Mouse (Mus musculus) hindbrain, embryonic 10.5 days (tissue): ENCODE measurements around the gene Lmf2. TPM values are rescaled to one million over a fixed set of nuclear protein-coding genes. Genes with fewer than 3 reads are reported as not detected.

Experiments
- DNase-seq: peaks from one replicate; pipeline ENCODE4 v3.0.0-alpha.2; 2017; ENCODE audit warnings: low spot score
- H3K27ac ChIP-seq: fragments of 300-500 bp; sonication (generic); 2 replicates; pipeline ENCODE4 v1.5.1; 2016; ENCODE audit warnings: mild to moderate bottlenecking, moderate library complexity
- H3K27me3 ChIP-seq: fragments of 300-500 bp; sonication (generic); 2 replicates; pipeline ENCODE4 v1.6.1; 2016; ENCODE audit warnings: mild to moderate bottlenecking; ENCODE audit not compliant: poor library complexity, insufficient read depth, severe bottlenecking
- H3K36me3 ChIP-seq: fragments of 300-500 bp; sonication (generic); 2 replicates; pipeline ENCODE4 v1.6.1; 2016; ENCODE audit warnings: mild to moderate bottlenecking, moderate library complexity
- H3K4me1 ChIP-seq: fragments of 300-500 bp; sonication (generic); replicated peaks from 2 replicates; pipeline ENCODE4 v1.6.1; 2016; ENCODE audit warnings: mild to moderate bottlenecking
- H3K4me3 ChIP-seq: fragments of 300-500 bp; sonication (generic); 2 replicates; pipeline ENCODE4 v1.5.1; 2016; ENCODE audit warnings: mild to moderate bottlenecking, moderate library complexity
- H3K9me3 ChIP-seq: fragments of 300-500 bp; sonication (generic); 2 replicates; pipeline ENCODE4 v1.6.1; 2016; ENCODE audit warnings: mild to moderate bottlenecking, moderate library complexity
- WGBS: fragments of 180-500 bp; shearing (Covaris S2); methylation state at CpG from one replicate; pipeline ENCODE4 v1.1.7; 2016; 5-methylcytosine and 5-hydroxymethylcytosine counted together
- polyA plus RNA-seq: library from polyadenylated mRNA; unstranded; fragments of >200 nt; fragmentation: Nextera tagmentation; extraction: Ambion mirVana; gene quantifications from 2 replicates; pipeline ENCODE4 v1.2.1, GENCODE M21; 2016

Gene Lmf2
- polyA plus RNA-seq, 1 experiment from 2014 or later: 52.0 TPM

DNA sequence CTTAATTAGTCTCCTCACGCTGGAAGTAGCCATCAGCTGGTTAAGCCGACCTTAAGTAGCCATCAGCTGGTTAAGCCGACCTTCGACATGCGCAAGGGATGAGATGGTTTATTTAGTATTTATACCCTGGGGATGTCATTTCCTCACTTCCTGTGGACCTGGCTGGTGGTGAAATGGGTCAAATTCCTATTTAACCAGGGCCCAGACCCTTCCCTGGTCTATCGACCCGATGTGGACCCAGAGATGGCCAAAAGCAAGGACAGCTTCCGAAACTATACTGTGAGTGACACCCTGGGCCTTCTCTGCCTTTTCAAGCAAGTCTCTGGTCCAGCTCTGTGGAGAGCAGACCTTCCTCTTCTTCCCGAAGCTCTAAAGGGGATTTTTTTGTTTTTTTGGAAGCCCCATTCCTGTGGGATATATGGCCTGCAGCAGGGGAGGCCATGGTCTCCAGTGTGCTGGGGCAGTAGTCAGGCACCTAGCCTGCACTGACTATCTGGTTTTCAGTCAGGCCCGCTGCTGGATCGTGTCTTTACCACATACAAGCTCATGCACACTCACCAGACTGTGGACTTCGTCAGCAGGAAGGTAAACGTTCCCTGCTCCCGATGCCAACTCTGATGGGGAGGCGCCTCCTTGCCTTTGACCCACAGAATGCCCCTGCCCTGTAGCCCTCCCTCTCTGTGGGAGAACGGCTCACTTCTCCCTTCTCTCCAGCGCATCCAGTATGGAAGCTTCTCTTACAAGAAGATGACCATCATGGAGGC is 20.5 kb downstream of the Lmf2 start:
- DNase-seq: no peak
- Histone ChIP-seq H3K9me3 (no peaks in the 10 kb centered on the region), H3K27me3 (no peaks in the 10 kb centered on the region), H3K4me3 (no peak overlapping the region), H3K27ac (no peak overlapping the region), H3K36me3 (no peaks in the 10 kb centered on the region), H3K4me1 (no peaks in the 10 kb centered on the region)
- WGBS: 83% methylated on average over 17 of the region's 17 CpGs

DNA sequence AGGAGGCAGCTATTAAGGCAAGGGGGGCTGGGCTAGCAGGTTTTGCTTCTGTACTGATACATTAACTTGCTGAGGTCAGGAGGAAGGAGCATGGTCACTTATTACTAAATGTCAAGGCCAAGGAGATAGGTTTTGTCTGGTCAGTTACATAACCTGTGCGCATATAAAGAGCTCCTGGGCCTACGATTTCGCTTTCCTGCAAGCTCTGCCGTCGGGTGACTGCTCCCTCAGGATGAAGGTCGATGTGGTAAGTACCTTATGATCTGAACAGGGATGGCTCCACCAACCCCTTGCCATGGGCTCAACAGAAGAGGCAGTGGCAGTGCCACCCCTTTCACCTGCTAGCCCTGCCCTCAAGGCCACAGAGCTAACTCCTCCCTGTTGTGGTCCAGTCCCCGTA is 21.2 kb downstream of the Lmf2 start, which contains the start of gene Miox:
TSS of gene Miox (plus strand) at position 128 of the 400 bp plus-strand sequence.
- 91% methylated on average over 7 of the region's 7 CpGs for WGBS
- no peak within 1 kb of the TSS for H3K27ac ChIP-seq
- no peaks in the 10 kb centered on the region for H3K36me3 ChIP-seq
- no peaks in the 10 kb centered on the region for H3K4me1 ChIP-seq
- H3K4me3 ChIP-seq: no peak within 1 kb of the TSS
- H3K9me3 ChIP-seq: no peaks in the 10 kb centered on the region
- no peak for DNase-seq
- H3K27me3 ChIP-seq: no peaks in the 10 kb centered on the region

DNA sequence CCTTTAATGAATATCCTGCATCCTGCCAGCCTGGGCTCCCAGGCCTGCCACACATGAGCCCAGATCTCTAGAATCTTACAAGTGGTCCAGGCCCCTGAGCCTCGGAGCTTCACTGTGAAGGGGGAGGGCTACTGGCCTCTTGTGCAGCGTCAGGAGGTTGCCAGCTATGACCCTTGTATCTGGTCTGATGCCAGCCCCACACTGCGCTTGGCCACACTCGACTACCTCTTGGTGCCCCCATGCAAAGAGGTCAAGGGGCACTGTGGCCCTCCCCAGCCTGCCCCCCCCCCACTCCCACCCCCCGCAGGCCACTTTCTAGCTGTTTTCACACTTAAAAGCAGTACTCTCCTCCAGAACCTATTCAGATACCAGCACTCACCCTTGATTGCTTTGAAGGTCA is 29.0 kb downstream of the Lmf2 start:
- no peak for DNase-seq
- Histone ChIP-seq H3K36me3 (no peaks in the 10 kb centered on the region), H3K4me1 (peaks cover 9% of the 10 kb centered on the region), H3K4me3 (no peak overlapping the region), H3K27me3 (peaks cover 22% of the 10 kb centered on the region), H3K9me3 (no peaks in the 10 kb centered on the region), H3K27ac (no peak overlapping the region)
- 63% methylated on average over 5 of the region's 5 CpGs for WGBS

DNA sequence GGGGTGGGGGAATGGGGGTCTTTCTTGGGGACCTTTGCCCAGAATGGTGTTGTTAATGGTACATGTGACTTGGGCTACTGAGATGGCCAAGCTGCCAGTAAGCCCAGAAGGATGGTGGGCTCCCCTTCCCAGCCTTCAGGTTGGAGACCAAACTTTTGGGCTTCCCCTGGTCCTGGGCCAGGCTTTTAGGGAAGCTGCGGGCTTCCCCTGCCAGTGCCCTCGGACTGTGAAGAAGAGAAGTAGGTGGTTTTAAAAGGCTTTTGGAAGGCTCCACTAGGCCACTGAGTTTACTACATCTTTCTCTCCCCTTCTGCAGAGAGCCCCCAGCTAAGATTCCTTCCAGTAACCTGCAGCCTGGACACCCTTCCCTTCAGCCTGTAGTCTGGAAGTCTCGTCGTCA is 31.8 kb downstream of the Lmf2 start:
- no peak for DNase-seq
- Histone ChIP-seq H3K4me3 (no peak overlapping the region), H3K36me3 (no peaks in the 10 kb centered on the region), H3K27ac (no peak overlapping the region), H3K4me1 (peaks cover 9% of the 10 kb centered on the region), H3K27me3 (peaks cover 26% of the 10 kb centered on the region), H3K9me3 (no peaks in the 10 kb centered on the region)
- 86% methylated on average over 4 of the region's 4 CpGs for WGBS

DNA sequence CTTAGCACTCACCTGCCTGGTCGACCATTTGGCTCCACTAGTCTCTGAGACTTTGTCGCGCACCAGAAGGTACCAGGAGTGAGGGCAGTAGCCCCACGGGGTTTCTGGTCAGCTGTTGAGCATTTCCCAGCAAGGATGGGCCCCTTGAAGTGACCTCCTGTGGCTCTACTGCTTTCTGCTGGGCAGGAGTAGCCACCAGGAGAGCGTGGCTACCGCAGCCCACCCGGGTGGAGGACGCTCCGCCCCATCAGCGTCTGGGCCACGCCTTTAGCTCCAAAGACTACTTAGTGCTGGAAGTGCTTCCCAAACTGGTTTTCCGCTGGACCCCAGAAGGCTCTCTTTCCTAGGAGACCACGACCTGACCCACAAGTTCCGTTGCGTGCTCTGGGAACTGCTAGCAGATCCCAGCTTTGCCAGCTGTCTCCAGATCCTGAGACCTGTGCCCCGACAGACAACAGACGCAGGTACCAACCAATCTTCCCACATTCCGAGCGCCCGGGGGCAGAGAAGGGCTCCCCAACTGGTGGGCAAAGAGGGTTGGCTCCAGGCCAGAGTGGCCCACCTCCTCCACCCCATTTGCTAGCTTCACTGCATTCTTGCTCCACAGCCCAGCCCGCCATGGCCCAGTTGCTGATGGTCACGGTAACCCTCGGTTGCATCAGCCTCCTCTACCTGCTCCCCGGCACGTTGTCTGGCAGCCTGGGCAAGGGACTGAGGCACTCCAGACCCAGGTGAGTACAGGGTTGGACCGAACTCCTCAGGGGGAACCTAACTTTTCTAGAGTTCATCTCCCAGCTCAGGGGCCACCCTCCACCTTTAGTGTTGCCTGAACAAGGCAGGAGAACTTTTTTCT is 32.6 kb downstream of the Lmf2 start, which contains the start of gene Adm2:
TSS of gene Adm2 (plus strand) at position 51 of the 853 bp plus-strand sequence.
- 8% methylated on average over 26 of the region's 26 CpGs for WGBS
- peak; percentile 7 for DNase-seq
- Histone ChIP-seq H3K9me3 (no peaks in the 10 kb centered on the region), H3K27ac (peak within 1 kb of the TSS; percentile 53; the same call in 1 of the 2 replicates), H3K4me3 (peak within 1 kb of the TSS; percentile 37), H3K27me3 (peaks cover 26% of the 10 kb centered on the region), H3K4me1 (peaks cover 9% of the 10 kb centered on the region), H3K36me3 (no peaks in the 10 kb centered on the region)

DNA sequence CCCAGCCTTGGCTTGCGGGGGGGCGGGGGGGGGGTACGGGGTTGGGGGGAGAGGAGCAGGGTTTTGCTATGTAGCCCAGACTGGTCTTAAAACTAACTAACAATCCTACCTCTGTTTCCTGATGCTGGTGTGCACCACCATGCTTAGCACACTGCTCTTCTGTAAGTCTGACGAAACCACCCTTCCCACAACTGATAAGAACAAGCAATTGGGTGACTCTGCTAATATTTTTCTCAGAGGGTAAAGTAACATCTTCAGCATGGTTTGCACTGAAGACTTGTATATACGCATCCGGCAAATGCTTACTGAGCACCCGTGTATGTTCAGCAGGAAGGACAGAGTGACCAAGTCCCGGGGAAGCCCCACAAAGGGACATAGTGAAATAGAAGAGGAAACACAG is 34.2 kb downstream of the Lmf2 start:
- no peak for DNase-seq
- WGBS: 86% methylated on average over 8 of the region's 8 CpGs
- no peaks in the 10 kb centered on the region for H3K9me3 ChIP-seq

DNA sequence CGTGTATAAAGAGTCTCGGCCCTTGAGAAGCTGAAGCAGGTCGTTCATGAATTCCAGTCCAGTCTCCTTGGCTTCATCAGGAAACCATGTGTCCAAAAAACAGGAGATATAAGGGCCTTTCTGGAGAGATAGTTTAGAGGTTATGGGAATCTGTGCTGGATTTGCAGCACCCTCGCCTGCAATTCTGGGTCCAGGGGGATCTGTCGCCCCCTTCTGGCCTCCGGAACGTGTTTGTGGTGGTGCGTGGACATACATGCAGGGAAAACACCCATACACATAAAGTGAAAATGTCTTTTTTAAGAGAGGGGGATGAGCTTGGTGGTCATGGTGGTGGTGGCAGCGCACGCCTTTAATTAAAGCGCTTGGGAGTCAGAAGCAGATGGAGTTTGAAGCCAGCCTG is 39.3 kb downstream of the Lmf2 start:
- Histone ChIP-seq H3K27me3 (0 out of 2 replicates have a peak, but pooled peaks cover 4% of the 10 kb centered on the region), H3K9me3 (no peaks in the 10 kb centered on the region), H3K4me3 (no peak overlapping the region), H3K36me3 (no peaks in the 10 kb centered on the region; the same call in 1 of the 2 replicates), H3K27ac (no peak overlapping the region), H3K4me1 (peaks cover 39% of the 10 kb centered on the region)
- 61% methylated on average over 11 of the region's 11 CpGs for WGBS
- DNase-seq: peak; percentile 28

More for the DNA sequence above, 34.2 kb downstream of the Lmf2 start:
- Histone ChIP-seq H3K4me3 (no peak overlapping the region), H3K36me3 (no peaks in the 10 kb centered on the region), H3K27me3 (peaks cover 26% of the 10 kb centered on the region), H3K27ac (no peak overlapping the region), H3K4me1 (peaks cover 9% of the 10 kb centered on the region)

DNA sequence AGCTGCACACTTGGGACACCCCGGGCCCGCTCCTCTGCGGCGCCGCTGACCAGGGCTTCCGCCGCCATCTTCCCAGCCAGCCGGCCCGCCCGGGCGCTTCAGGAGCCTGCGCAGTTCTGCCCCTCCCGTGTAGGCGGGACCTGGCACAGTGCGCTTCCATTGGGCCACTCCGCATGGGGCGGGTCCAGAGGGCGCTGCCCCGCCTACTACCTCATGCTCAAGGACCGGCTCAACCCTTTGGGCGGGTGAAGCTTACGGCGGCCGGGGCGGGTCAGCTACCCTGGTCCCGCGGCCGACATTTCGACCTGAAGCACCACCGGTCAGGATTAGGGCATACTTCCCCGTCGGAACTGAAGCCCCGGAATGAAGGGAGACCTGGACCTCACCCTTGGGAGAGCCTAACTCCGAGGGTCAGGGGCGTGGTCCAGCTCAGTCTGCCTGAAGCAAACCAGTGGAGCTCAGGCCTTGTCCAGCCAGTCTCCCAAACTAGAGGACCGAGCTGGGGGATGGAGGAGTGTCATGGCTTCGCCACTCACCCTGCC is 40.2 kb downstream of the Lmf2 start, which contains the start of gene Sbf1:
TSS of gene Sbf1 (minus strand) at position 122 of the 542 bp plus-strand sequence.
- H3K36me3 ChIP-seq: no peaks in the 10 kb centered on the region; the same call in 1 of the 2 replicates
- peak within 1 kb of the TSS; percentile 96 for H3K4me3 ChIP-seq
- no peaks in the 10 kb centered on the region for H3K27me3 ChIP-seq
- peak within 1 kb of the TSS; percentile 92 for H3K27ac ChIP-seq
- peaks cover 46% of the 10 kb centered on the region for H3K4me1 ChIP-seq
- peak; percentile 97 for DNase-seq
- H3K9me3 ChIP-seq: no peaks in the 10 kb centered on the region
- under 1% methylated on average over 37 of the region's 37 CpGs for WGBS

DNA sequence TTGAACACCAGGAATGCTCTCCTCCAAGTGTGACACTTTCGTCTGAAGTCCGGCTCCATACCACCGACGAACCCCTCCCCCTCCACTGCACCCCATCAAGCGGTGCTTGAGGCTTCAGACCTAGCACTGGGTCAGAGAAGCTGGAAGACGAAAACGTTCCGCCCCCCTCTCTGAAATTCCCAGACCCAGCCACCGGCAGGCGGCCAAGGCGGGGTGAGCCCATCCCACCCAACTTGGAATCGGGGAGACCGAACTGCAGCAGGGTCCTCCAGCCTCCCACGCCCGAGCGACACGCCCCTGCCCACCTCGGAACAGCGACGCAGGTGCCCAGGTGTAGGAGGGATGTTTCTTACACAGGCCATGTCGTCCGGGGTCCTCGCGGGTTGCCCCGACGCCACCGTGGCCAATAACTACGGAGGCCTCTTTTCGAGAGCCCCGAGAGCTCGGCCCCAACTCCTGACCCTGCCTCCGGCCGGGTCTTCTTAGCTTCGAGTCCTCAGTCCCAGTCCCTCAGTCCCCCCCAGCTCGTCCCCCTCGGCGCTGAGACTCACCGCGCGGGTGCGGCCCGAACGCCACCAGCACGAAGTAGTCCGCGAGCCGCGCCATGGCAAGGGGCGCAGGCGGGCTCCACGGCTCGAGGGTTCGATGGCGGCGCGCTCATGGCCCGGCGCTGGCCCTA is 40.8 kb downstream of the Lmf2 start:
- WGBS: under 1% methylated on average over 58 of the region's 58 CpGs
- H3K36me3 ChIP-seq: no peaks in the 10 kb centered on the region; the same call in 1 of the 2 replicates
- peak overlapping the region; percentile 96 for H3K4me3 ChIP-seq
- H3K27ac ChIP-seq: peak overlapping the region; percentile 92
- peak; percentile 33 for DNase-seq
- no peaks in the 10 kb centered on the region for H3K27me3 ChIP-seq
- H3K4me1 ChIP-seq: peaks cover 50% of the 10 kb centered on the region
- no peaks in the 10 kb centered on the region for H3K9me3 ChIP-seq

DNA sequence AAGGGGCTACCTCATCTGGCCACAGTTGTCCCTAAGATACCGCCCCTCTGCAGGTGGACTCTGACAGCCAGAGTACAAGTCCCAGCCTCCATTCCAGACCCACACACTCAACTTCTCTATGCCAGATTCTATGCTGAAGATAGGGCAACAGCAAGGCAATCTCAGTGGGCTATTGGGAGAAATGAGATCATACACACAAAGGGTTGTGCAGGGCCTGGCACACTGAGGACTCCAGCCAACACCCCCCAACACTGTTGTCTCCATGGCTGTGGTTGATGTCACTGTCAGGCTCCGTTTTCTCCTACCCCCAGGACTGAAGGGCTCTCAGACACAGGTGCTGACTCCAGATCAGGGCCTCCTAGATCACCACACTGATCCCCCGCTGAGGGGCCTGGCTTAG is 41.4 kb downstream of the Lmf2 start:
- Histone ChIP-seq H3K4me1 (peaks cover 50% of the 10 kb centered on the region), H3K36me3 (no peaks in the 10 kb centered on the region; the same call in 1 of the 2 replicates), H3K9me3 (no peaks in the 10 kb centered on the region), H3K27ac (peak overlapping the region; percentile 92), H3K4me3 (peak overlapping the region; percentile 96), H3K27me3 (no peaks in the 10 kb centered on the region)
- no peak for DNase-seq
- 34% methylated on average over 3 of the region's 3 CpGs for WGBS

DNA sequence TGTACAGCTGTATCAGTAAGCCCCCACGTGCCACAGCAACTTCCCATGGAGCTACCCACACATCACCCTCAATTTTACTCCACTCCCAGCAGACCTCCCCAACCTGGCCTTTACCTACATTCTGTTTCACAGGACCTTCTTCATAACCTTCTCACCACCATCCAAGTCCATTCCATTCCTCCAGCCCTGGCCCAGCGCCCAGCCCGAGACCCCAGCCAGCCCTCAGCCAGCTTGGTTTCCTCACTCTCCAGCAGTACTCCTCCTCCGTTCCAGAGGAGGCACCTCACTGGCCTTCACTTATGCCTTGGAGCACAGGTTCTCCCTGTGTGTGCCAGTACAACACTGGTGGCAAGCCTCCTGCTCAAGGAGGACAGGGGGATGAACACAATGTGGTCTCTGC is 42.1 kb downstream of the Lmf2 start:
- WGBS: 82% methylated on average over 4 of the region's 4 CpGs
- Histone ChIP-seq H3K4me1 (peaks cover 52% of the 10 kb centered on the region), H3K36me3 (peaks cover under 1% of the 10 kb centered on the region), H3K27me3 (no peaks in the 10 kb centered on the region), H3K27ac (no peak overlapping the region), H3K4me3 (peak overlapping the region; percentile 96), H3K9me3 (no peaks in the 10 kb centered on the region)
- DNase-seq: no peak

DNA sequence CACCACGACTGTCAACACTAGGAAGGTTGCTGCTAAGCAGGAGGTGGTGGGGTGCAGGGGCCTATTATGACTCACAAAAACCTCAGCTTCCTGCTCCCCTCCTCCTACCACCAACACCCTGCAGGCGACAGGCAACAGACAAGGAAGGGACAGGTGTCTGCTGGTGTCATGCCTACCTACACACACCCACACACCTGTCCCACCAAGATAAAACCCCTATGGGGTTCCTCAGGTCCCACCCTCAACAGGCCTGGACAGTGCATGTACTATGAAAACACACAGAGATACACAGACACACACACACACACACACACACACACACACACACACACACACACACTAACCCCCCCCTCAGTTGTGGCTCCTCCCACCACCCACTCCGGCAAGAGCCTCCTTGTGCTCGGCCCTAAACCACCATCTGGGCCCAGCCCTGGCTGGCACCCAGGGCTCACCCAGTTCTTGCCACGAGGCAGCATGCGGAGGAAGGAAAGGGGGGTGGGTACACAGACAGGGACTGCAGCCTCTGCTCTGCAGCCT is 45.4 kb downstream of the Lmf2 start:
- H3K27ac ChIP-seq: no peak overlapping the region
- H3K4me3 ChIP-seq: no peak overlapping the region
- no peak for DNase-seq
- H3K4me1 ChIP-seq: peaks cover 45% of the 10 kb centered on the region
- H3K9me3 ChIP-seq: no peaks in the 10 kb centered on the region
- H3K36me3 ChIP-seq: peaks cover 34% of the 10 kb centered on the region
- WGBS: 75% methylated on average over 6 of the region's 6 CpGs
- H3K27me3 ChIP-seq: no peaks in the 10 kb centered on the region
